Mouse (Mus musculus): ENCODE measurements at regions not wholly inside any gene's neighbourhood (a gene's known extent, or its start where the extent isn't known, plus 50 kb on each side); places are given as distances from the start of the nearest gene placed in this dataset.

- DNase-seq (ENCODE audit: low read depth): no peak
These were observed 380.9 kb downstream of the Gm9195 start for GRCm38 (mm10) chr14:72110689-72111088.

GRCm38 (mm10) chr14:72091579-72091978, 400.1 kb downstream of the Gm9195 start:
- DNase-seq (ENCODE audit: low read depth): no peak

- DNase-seq (ENCODE audit: low read depth): no peak
These were observed 410.2 kb downstream of the Gm9195 start for GRCm38 (mm10) chr14:72081473-72081872.

- DNase-seq (ENCODE audit: low read depth): no peak
These were observed 427.4 kb downstream of the Gm9195 start for GRCm38 (mm10) chr14:72064111-72064812.

GRCm38 (mm10) chr14:72042881-72043236, 448.8 kb downstream of the Gm9195 start:
- DNase-seq (ENCODE audit: low read depth): no peak

GRCm38 (mm10) chr14:72042112-72042880, 449.3 kb downstream of the Gm9195 start:
- no peak for DNase-seq (ENCODE audit: low read depth)

- no peak for DNase-seq (ENCODE audit: low read depth)
These were observed 461.2 kb downstream of the Gm9195 start for GRCm38 (mm10) chr14:72030396-72030795.

- DNase-seq (ENCODE audit: low read depth): no peak
These were observed 464.1 kb downstream of the Gm9195 start for GRCm38 (mm10) chr14:72027362-72028020.

- DNase-seq (ENCODE audit: low read depth): no peak
These were observed 487.3 kb downstream of the Gm9195 start for GRCm38 (mm10) chr14:72004371-72004770.

GRCm38 (mm10) chr14:72002205-72003138, 489.2 kb downstream of the Gm9195 start:
- DNase-seq (ENCODE audit: low read depth): no peak

GRCm38 (mm10) chr14:71973016-71973415, 518.6 kb downstream of the Gm9195 start:
- DNase-seq (ENCODE audit: low read depth): no peak

GRCm38 (mm10) chr14:71972521-71972920, 519.1 kb downstream of the Gm9195 start:
- DNase-seq (ENCODE audit: low read depth): no peak

GRCm38 (mm10) chr14:71967646-71968045, 524.0 kb downstream of the Gm9195 start:
- DNase-seq (ENCODE audit: low read depth): no peak

- DNase-seq (ENCODE audit: low read depth): no peak
These were observed 528.1 kb downstream of the Gm9195 start for GRCm38 (mm10) chr14:71963389-71964169.

GRCm38 (mm10) chr14:71948701-71949100, 542.9 kb downstream of the Gm9195 start:
- no peak for DNase-seq (ENCODE audit: low read depth)

- DNase-seq (ENCODE audit: low read depth): no peak
These were observed 554.5 kb downstream of the Gm9195 start for GRCm38 (mm10) chr14:71937157-71937485.

- no peak for DNase-seq (ENCODE audit: low read depth)
These were observed 555.1 kb downstream of the Gm9195 start for GRCm38 (mm10) chr14:71936373-71937156.

GRCm38 (mm10) chr14:71915964-71916363, 575.7 kb downstream of the Gm9195 start:
- no peak for DNase-seq (ENCODE audit: low read depth)

- no peak for DNase-seq (ENCODE audit: low read depth)
These were observed 580.7 kb downstream of the Gm9195 start for GRCm38 (mm10) chr14:71910936-71911335.

GRCm38 (mm10) chr14:71895468-71895867, 596.2 kb downstream of the Gm9195 start:
- DNase-seq (ENCODE audit: low read depth): no peak

Data from c-Kit-positive CD71-positive TER-119-negative erythroid progenitor cells, embryonic 14.5 days (primary cell).